Mouse (Mus musculus): ENCODE measurements around the gene Flvcr1. TPM values are rescaled to one million over a fixed set of nuclear protein-coding genes. Genes with fewer than 3 reads are reported as not detected.
A peak's percentile ranks its signal among the peaks of the same experiment; 100 is the strongest.
"Not testable (repeated sequence)": the region's sequence is repeated elsewhere in the genome, so short reads cannot be mapped to it uniquely, and the experiment has no call there.

Gene Flvcr1
- polyA plus RNA-seq, 1 experiment: 4.6 TPM

- H3K4me3 ChIP-seq (ENCODE audit: insufficient read depth, low read depth, low read length): no peak overlapping the region
- no peaks in the 10 kb centered on the region for H3K4me1 ChIP-seq (ENCODE audit: control insufficient read depth, insufficient read depth, insufficient read length, low read length)
- no peak overlapping the region for H3K27ac ChIP-seq (replicated peaks; ENCODE audit: low read depth, low read length)
Measured at GRCm38 (mm10) chr1:191054870-191055532, 29.0 kb upstream of the Flvcr1 start.

DNA sequence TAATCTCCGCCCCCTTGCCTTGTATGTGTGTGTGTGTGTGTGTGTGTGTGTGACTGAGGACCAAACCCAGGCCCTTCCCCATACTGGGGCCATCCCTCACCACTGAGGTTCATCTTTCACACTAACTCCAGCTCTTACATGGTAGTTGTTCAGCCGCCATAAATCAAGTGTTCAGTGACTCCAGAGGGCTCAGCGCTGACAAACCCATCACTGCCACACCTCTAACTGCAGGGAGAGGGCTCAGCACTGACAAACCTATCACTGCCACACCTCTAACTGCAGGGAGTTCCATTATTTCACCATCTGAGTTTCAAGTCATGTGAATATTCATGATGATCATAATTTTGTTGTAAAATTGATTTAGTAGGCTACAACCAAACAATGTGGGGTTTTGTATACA is 27.6 kb upstream of the Flvcr1 start:
- Histone ChIP-seq H3K4me1 (ENCODE audit: control insufficient read depth, insufficient read depth, insufficient read length, low read length) (no peaks in the 10 kb centered on the region), H3K27ac (replicated peaks; ENCODE audit: low read depth, low read length) (no peak overlapping the region), H3K4me3 (ENCODE audit: insufficient read depth, low read depth, low read length) (no peak overlapping the region)

GRCm38 (mm10) chr1:191046231-191046824 is 20.4 kb upstream of the Flvcr1 start:
- no peak overlapping the region for H3K27ac ChIP-seq (replicated peaks; ENCODE audit: low read depth, low read length)
- H3K4me1 ChIP-seq (ENCODE audit: control insufficient read depth, insufficient read depth, insufficient read length, low read length): no peaks in the 10 kb centered on the region
- no peak overlapping the region for H3K4me3 ChIP-seq (ENCODE audit: insufficient read depth, low read depth, low read length)

DNA sequence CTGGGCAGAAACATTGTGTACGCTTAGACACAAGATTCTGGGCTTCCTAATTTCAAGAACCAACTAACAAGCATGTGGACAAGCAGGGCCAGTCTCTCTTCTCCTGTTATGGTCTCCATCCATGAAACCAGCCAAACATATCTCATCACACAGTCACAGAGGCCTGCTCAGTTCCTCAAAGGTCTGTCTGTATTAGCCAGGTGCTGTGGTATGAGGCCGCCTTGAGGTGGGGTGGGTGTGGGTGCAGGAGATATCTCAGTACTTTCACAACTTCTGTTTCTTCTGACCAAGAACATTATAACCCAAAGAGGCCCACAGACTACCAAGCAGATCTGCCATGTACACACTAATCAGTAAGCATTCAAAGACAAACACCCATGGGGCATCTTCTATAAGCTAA is 19.3 kb upstream of the Flvcr1 start:
- Histone ChIP-seq H3K27ac (replicated peaks; ENCODE audit: low read depth, low read length) (no peak overlapping the region), H3K4me3 (ENCODE audit: insufficient read depth, low read depth, low read length) (no peak overlapping the region), H3K4me1 (ENCODE audit: control insufficient read depth, insufficient read depth, insufficient read length, low read length) (no peaks in the 10 kb centered on the region)

- no peak overlapping the region for H3K27ac ChIP-seq (replicated peaks; ENCODE audit: low read depth, low read length)
- no peak overlapping the region for H3K4me3 ChIP-seq (ENCODE audit: insufficient read depth, low read depth, low read length)
- no peaks in the 10 kb centered on the region for H3K4me1 ChIP-seq (ENCODE audit: control insufficient read depth, insufficient read depth, insufficient read length, low read length)
Measured at GRCm38 (mm10) chr1:191042688-191043087, 16.7 kb upstream of the Flvcr1 start.

- no peak overlapping the region for H3K27ac ChIP-seq (replicated peaks; ENCODE audit: low read depth, low read length)
- H3K4me1 ChIP-seq (ENCODE audit: control insufficient read depth, insufficient read depth, insufficient read length, low read length): no peaks in the 10 kb centered on the region
- H3K4me3 ChIP-seq (ENCODE audit: insufficient read depth, low read depth, low read length): no peak overlapping the region
Measured at GRCm38 (mm10) chr1:191042106-191042505, 16.1 kb upstream of the Flvcr1 start.

DNA sequence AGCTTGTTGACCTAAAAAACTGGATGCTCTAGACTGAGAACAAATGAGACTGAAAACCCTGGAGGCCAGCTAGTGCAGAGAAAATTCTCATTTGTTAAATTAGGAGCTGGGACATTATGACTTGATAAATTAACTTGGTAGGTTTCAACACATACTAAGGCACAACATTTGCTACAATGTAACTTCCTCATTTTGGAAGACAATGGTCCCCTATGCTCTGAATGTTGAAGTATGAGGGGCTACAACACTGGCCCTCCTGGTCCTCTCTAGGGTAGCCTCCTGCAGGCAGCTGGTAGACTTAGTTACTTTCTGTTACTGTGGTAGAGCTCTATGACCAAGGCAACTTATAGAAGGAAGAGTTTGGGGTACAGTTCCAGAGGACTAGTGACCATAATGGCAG is 15.4 kb upstream of the Flvcr1 start:
- Histone ChIP-seq H3K27ac (replicated peaks; ENCODE audit: low read depth, low read length) (no peak overlapping the region), H3K4me3 (ENCODE audit: insufficient read depth, low read depth, low read length) (no peak overlapping the region), H3K4me1 (ENCODE audit: control insufficient read depth, insufficient read depth, insufficient read length, low read length) (no peaks in the 10 kb centered on the region)

- Histone ChIP-seq H3K4me3 (ENCODE audit: insufficient read depth, low read depth, low read length) (no peak overlapping the region), H3K27ac (replicated peaks; ENCODE audit: low read depth, low read length) (no peak overlapping the region), H3K4me1 (ENCODE audit: control insufficient read depth, insufficient read depth, insufficient read length, low read length) (no peaks in the 10 kb centered on the region)
Measured at GRCm38 (mm10) chr1:191037999-191038398, 12.0 kb upstream of the Flvcr1 start.

DNA sequence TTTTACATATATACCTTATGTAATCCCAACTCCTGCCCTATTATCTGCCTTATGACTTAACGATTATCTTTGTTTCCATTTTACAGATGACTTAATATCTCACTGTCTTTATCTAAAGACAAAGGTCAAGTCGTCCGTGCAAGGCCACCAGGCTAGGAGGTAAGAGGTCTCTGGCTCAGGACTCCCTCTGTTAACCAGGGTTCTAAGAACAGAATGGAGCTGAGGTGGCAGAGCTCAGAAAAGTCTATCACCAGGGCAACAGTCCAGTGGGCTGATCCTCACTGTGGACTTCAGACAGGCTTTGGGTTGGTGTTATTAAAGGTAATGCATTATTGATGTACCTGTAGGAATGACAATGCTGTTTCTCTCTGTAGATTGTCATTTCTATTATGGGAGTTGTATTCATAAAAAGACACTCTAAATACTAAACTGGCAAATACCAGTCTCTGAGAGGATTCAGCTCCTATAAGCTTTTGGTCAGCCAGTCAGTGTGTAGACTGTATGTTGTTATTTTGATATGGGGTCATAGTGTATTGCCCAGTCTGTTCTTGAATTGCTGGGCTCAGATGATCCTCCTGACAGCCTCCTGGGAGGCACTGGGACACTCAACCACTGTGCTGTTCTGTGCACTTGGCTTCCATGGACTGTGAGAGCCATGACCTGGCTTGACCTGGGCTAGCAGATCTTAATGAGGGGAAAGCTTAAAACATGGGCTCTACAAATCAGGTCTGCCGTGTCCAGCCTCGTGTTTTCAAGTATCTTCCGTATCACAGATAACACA is 10.8 kb upstream of the Flvcr1 start, which contains the start of gene Spata45:
Spata45 (plus strand) TSS at position 86 of the 781 bp plus-strand sequence.
- no peak within 1 kb of the TSS for H3K27ac ChIP-seq (replicated peaks; ENCODE audit: low read depth, low read length)
- H3K4me3 ChIP-seq (ENCODE audit: insufficient read depth, low read depth, low read length): no peak within 1 kb of the TSS
- no peaks in the 10 kb centered on the region for H3K4me1 ChIP-seq (ENCODE audit: control insufficient read depth, insufficient read depth, insufficient read length, low read length)

DNA sequence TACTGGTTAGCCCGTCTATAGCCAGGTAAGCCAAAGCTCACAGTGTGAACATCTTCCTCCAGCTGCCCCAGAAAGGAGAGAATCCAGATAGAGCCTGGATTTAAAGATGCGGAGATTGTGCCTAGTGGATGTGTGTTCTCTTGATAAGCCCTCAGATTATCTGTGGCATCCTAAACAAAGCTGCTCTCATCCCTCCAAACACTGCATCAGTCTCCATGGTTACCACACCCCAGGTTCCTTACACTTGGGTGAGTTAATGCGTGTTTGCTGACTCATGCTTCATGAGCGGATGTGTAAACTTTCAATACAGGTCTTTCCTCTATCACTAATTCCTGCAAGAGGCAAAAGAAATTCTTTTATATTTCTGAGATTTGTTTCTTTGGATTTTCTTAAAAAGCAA is 9.7 kb upstream of the Flvcr1 start:
- Histone ChIP-seq H3K27ac (replicated peaks; ENCODE audit: low read depth, low read length) (no peak overlapping the region), H3K4me1 (ENCODE audit: control insufficient read depth, insufficient read depth, insufficient read length, low read length) (no peaks in the 10 kb centered on the region), H3K4me3 (ENCODE audit: insufficient read depth, low read depth, low read length) (no peak overlapping the region)

GRCm38 (mm10) chr1:191030922-191031425 is 5.0 kb upstream of the Flvcr1 start:
- not testable (repeated sequence) for H3K4me1 ChIP-seq (ENCODE audit: control insufficient read depth, insufficient read depth, insufficient read length, low read length); H3K27ac ChIP-seq (replicated peaks; ENCODE audit: low read depth, low read length); H3K4me3 ChIP-seq (ENCODE audit: insufficient read depth, low read depth, low read length)

DNA sequence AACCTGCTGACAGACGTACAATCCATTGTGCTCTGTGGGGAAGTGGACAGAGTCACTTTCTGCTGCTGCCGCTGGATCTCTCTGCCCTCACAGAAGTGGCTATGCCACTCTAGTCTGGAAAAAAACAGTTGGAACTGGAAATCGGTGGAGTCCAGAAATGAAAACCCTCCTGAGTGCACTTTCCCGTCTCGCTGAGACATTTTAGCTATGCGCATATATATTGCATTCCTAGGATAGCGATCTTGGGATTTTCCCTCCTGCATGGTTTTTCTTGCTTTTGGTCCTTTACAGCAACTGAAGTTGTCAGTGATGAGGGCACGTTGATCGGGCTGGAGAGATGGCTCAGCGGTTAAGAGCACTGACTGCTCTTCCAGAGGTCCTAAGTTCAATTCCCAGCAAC is 4.2 kb upstream of the Flvcr1 start:
- Histone ChIP-seq H3K27ac (replicated peaks; ENCODE audit: low read depth, low read length) (no peak overlapping the region), H3K4me1 (ENCODE audit: control insufficient read depth, insufficient read depth, insufficient read length, low read length) (0 out of 2 replicates have a peak, but pooled peaks cover 3% of the 10 kb centered on the region), H3K4me3 (ENCODE audit: insufficient read depth, low read depth, low read length) (no peak overlapping the region)

- H3K4me1 ChIP-seq (ENCODE audit: control insufficient read depth, insufficient read depth, insufficient read length, low read length): 0 out of 2 replicates have a peak, but pooled peaks cover 3% of the 10 kb centered on the region
- H3K27ac ChIP-seq (replicated peaks; ENCODE audit: low read depth, low read length): no peak overlapping the region
- H3K4me3 ChIP-seq (ENCODE audit: insufficient read depth, low read depth, low read length): peak overlapping the region; percentile 65
Measured at GRCm38 (mm10) chr1:191025016-191026012, 644 bp downstream of the Flvcr1 start.

DNA sequence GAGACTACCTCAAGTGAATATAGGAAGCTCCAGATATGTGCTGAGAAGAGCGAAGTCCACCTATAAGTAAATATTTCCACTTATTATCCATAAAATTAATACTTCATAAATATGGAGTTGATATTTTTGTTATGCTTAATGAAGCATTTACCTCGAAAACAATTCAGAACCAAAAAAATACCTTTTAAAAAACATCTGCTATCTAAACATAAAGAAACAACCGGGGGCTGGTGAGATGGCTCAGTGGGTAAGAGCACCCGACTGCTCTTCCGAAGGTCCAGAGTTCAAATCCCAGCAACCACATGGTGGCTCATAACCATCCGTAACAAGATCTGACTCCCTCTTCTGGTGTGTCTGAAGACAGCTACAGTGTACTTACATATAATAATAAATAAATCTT is 2.2 kb downstream of the Flvcr1 start:
- not testable (repeated sequence) for H3K27ac ChIP-seq (replicated peaks; ENCODE audit: low read depth, low read length); H3K4me1 ChIP-seq (ENCODE audit: control insufficient read depth, insufficient read depth, insufficient read length, low read length); H3K4me3 ChIP-seq (ENCODE audit: insufficient read depth, low read depth, low read length)

All from brown adipose tissue, adult 24 weeks (tissue).